Mouse (Mus musculus) kidney, adult 2 months (tissue): ENCODE data around the gene Zmym1. TPM values are rescaled to one million over a fixed set of nuclear protein-coding genes. Genes with fewer than 3 reads are reported as not detected.
A peak's percentile ranks its signal among the peaks of the same experiment; 100 is the strongest.

Experiments used
- DNase-seq: peaks from one replicate; pipeline ENCODE4 v3.0.0; 2021
- H3K27ac ChIP-seq: fragments of 200-500 bp; 2 replicates; pipeline ENCODE4 v1.5.1; 2012; ENCODE audit warnings: low read depth, low read length, control low read depth, inconsistent platforms; ENCODE audit not compliant: insufficient read depth
- H3K27me3 ChIP-seq: fragments of 200-500 bp; replicated peaks from 2 replicates; pipeline ENCODE4 v1.6.1; 2012; ENCODE audit warnings: mild to moderate bottlenecking, moderate library complexity, low read length, inconsistent platforms; ENCODE audit not compliant: control insufficient read depth, insufficient read depth
- H3K36me3 ChIP-seq: fragments of 200-500 bp; 2 replicates; pipeline ENCODE4 v1.6.1; 2012; ENCODE audit warnings: mild to moderate bottlenecking, moderate library complexity, low read length, inconsistent platforms; ENCODE audit not compliant: control insufficient read depth, insufficient read depth
- H3K4me1 ChIP-seq: fragments of 200-500 bp; 2 replicates; pipeline ENCODE4 v1.6.1; 2011; ENCODE audit warnings: low read length; ENCODE audit not compliant: control insufficient read depth, insufficient read depth
- H3K4me3 ChIP-seq: fragments of 200-500 bp; 2 replicates; pipeline ENCODE4 v1.5.1; 2011; ENCODE audit warnings: mild to moderate bottlenecking, low read depth, low read length, control low read depth; ENCODE audit not compliant: insufficient read depth
- CTCF ChIP-seq: fragments of 200-500 bp; conservative IDR thresholded peaks from 2 replicates; pipeline ENCODE4 v1.5.1; 2011; ENCODE audit warnings: low read depth, mild to moderate bottlenecking, control low read depth, low read length, moderate library complexity, mixed read lengths; ENCODE audit not compliant: insufficient read depth, insufficient read length
- POLR2A ChIP-seq: fragments of 200-500 bp; IDR thresholded peaks from one replicate; pipeline ENCODE4 v1.6.1; 2011; ENCODE audit warnings: low read depth, low read length, control low read depth
- WGBS: fragments of 180-500 bp; shearing (Covaris S2); methylation state at CpG from one replicate; pipeline ENCODE4 v1.1.7; 2018; 5-methylcytosine and 5-hydroxymethylcytosine counted together
- polyA plus RNA-seq: library from polyadenylated mRNA; depleted of rRNA; stranded (reverse); fragments of >200 nt; gene quantifications from 2 replicates; pipeline ENCODE4 v1.2.3, GENCODE M21; 2012

Gene Zmym1
- polyA plus RNA-seq, 1 experiment: 1.3 TPM

DNA sequence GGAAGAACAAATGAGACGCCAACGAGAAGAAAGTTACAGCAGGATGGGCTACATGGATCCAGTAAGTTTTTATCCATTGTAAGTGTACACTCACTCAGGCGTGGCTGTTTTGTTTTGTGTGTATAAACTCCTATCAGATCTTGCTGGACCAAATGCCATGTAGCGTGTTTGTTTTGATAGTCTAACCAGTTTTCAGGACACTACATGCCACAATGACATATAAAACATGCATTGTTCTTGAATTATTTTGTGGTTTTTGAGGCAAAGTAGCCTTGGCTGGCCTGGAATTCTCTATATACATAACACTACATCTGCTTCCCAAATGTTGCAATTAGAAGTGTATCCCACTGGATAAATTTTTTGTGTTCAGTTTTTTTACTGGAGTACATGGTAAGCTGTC lies 34.1 kb downstream of the Zmym1 start:
- Histone ChIP-seq H3K27me3 (no peaks in the 10 kb centered on the region), H3K4me1 (peaks cover 2% of the 10 kb centered on the region; the same call in 1 of the 2 replicates), H3K4me3 (no peak overlapping the region), H3K27ac (no peak overlapping the region), H3K36me3 (peaks cover 32% of the 10 kb centered on the region)
- 78% methylated on average over 4 of the region's 4 CpGs for WGBS
- no peak for DNase-seq
- TF ChIP-seq CTCF (no peak), POLR2A (no peak)

- DNase-seq: no peak
- WGBS: 14% methylated on average over 1 of the region's 1 CpGs
- H3K27ac ChIP-seq: no peak overlapping the region
- no peaks in the 10 kb centered on the region for H3K27me3 ChIP-seq
- peaks cover 2% of the 10 kb centered on the region; the same call in 1 of the 2 replicates for H3K4me1 ChIP-seq
- no peak overlapping the region for H3K4me3 ChIP-seq
- TF ChIP-seq POLR2A (no peak), CTCF (no peak)
- H3K36me3 ChIP-seq: peaks cover 26% of the 10 kb centered on the region
Observed at GRCm38 (mm10) chr4:127024240-127024639, 36.7 kb downstream of the Zmym1 start.

DNA sequence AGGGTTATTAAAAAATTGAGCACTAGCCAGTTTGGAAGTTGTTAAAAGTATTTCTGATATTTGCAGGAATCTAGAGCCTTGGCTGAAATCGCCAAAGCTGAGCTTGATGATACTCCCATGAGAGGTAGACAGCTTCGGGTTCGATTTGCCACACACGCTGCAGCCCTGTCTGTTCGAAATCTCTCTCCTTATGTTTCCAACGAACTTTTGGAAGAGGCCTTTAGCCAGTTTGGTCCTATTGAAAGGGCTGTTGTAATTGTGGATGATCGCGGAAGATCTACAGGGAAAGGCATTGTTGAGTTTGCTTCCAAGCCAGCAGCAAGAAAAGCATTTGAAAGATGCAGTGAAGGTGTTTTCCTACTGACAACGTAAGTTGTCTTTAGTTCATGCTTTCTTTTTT lies 37.8 kb downstream of the Zmym1 start:
- H3K27me3 ChIP-seq: no peaks in the 10 kb centered on the region
- peak overlapping the region; percentile 72 for H3K4me3 ChIP-seq
- peak; percentile 8 for DNase-seq
- TF ChIP-seq CTCF: no peak
- no peak for TF ChIP-seq POLR2A
- H3K27ac ChIP-seq: no peak overlapping the region
- H3K36me3 ChIP-seq: peaks cover 23% of the 10 kb centered on the region
- peaks cover 2% of the 10 kb centered on the region; the same call in 1 of the 2 replicates for H3K4me1 ChIP-seq
- WGBS: under 1% methylated on average over 9 of the region's 9 CpGs

GRCm38 (mm10) chr4:127021989-127022626 lies 38.8 kb downstream of the Zmym1 start:
- under 1% methylated on average over 53 of the region's 53 CpGs for WGBS
- Histone ChIP-seq H3K27me3 (no peaks in the 10 kb centered on the region), H3K36me3 (peaks cover 14% of the 10 kb centered on the region), H3K27ac (peak overlapping the region; percentile 98), H3K4me1 (peaks cover 2% of the 10 kb centered on the region; the same call in 1 of the 2 replicates), H3K4me3 (peak overlapping the region; percentile 72)
- peak; percentile 93 for DNase-seq
- TF ChIP-seq POLR2A: peak; percentile 25
- no peak for TF ChIP-seq CTCF

DNA sequence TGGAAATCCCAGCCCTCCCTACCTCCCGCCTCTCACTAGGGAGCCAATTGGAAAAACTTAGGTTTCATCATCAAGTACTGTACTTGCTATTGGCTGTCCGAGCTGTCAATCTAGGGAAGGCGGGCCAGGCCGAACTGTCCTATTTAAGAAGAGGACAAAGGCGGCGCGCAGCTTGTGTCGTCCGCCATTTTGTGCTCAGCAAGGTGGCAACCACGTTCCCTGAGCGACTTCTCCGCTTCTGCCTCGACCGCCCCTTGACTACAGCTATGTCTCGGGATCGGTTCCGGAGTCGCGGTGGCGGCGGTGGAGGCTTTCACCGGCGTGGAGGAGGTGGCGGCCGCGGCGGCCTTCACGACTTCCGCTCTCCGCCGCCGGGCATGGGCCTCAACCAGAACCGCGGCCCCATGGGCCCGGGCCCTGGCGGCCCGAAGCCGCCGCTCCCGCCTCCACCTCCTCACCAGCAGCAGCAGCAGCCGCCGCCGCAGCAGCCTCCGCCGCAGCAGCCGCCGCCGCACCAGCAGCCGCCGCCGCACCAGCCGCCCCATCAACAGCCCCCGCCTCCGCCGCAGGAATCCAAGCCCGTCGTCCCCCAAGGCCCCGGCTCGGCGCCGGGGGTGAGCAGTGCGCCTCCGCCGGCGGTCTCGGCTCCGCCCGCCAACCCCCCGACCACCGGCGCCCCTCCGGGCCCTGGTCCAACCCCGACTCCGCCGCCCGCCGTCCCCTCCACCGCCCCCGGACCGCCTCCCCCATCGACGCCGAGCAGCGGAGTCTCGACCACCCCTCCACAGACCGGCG lies 39.6 kb downstream of the Zmym1 start, which contains the start of gene Sfpq:
Gene Sfpq (plus strand): TSS at position 174 of the 795 bp plus-strand sequence.
- H3K27ac ChIP-seq: peak within 1 kb of the TSS; percentile 98
- no peaks in the 10 kb centered on the region for H3K27me3 ChIP-seq
- under 1% methylated on average over 82 of the region's 87 CpGs for WGBS
- peak; percentile 99 for DNase-seq
- peaks cover 2% of the 10 kb centered on the region for H3K4me1 ChIP-seq
- H3K36me3 ChIP-seq: peaks cover 7% of the 10 kb centered on the region
- TF ChIP-seq POLR2A (peak; percentile 99), CTCF (no peak)
- H3K4me3 ChIP-seq: peak within 1 kb of the TSS; percentile 72

DNA sequence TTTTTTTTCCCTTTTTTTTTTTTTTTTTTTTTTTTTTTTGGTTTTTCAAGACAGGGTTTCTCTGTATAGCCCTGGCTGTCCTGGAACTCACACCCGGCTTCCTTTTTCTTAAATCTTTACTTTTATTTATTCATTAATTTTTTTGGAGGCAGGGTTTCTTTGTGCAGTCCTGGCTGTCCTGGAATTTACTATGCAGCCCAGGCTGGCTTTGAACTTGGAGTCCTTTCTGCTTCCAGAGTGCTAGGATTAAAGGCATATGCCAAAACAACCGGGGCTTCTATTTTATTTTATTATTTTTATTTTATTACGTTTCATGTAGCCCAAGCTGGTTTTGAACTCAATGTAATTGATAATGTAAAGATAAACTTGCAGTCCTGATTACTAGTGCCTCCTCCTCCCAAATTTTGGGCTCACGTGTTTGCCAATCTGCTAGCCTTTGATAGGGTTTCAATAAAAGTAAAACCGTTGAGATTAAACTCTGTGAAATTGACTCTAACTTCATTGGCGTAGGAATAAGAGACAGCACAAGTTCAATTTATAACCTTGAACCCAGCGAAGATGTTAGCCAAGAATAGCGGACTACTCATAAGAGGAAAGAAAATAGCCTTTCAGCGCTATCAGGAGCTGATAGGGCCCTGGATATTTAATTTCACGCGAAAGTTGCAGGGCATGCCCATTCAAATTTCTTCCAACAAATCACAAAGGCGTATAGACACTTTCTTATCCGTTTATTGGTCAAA lies 40.4 kb downstream of the Zmym1 start:
- Histone ChIP-seq H3K36me3 (peaks cover 3% of the 10 kb centered on the region), H3K27ac (no peak overlapping the region), H3K27me3 (no peaks in the 10 kb centered on the region), H3K4me3 (no peak overlapping the region), H3K4me1 (peaks cover 2% of the 10 kb centered on the region)
- no peak for DNase-seq
- TF ChIP-seq CTCF (no peak), POLR2A (no peak)
- WGBS: 9% methylated on average over 13 of the region's 13 CpGs

- DNase-seq: peak; percentile 89
- 50% methylated on average over 4 of the region's 4 CpGs for WGBS
- H3K4me1 ChIP-seq: no peaks in the 10 kb centered on the region; the same call in 1 of the 2 replicates
- TF ChIP-seq CTCF (no peak), POLR2A (no peak)
- no peaks in the 10 kb centered on the region for H3K27me3 ChIP-seq
- no peak overlapping the region for H3K4me3 ChIP-seq
- H3K27ac ChIP-seq: peak overlapping the region; percentile 40; the same call in 1 of the 2 replicates
- H3K36me3 ChIP-seq: no peaks in the 10 kb centered on the region
Observed at GRCm38 (mm10) chr4:127016366-127016765, 44.6 kb downstream of the Zmym1 start.
